Mouse (Mus musculus): ENCODE results near the gene Dvl2. TPM values are rescaled to one million over a fixed set of nuclear protein-coding genes. Genes with fewer than 3 reads are reported as not detected.

Dvl2 gene
- polyA plus RNA-seq, 1 experiment from 2014 or later, result 23.3 TPM

GRCm38 (mm10) chr11:69964650-69965270 lies 35.6 kb upstream of the Dvl2 start, which contains the start of gene Cldn7:
TSS of gene Cldn7 (plus strand) at chr11:69964779.
- Histone ChIP-seq H3K36me3 (ENCODE audit: control insufficient read depth, insufficient read depth, low read length) (peaks cover 4% of the 10 kb centered on the region; the same call in 1 of the 2 replicates), H3K27ac (ENCODE audit: low read depth, low read length) (no peak within 1 kb of the TSS; the same call in 1 of the 2 replicates), H3K9me3 (ENCODE audit: control insufficient read depth, low read length) (no peaks in the 10 kb centered on the region), H3K4me3 (ENCODE audit: low read depth, low read length) (peak within 1 kb of the TSS; percentile 44), H3K4me1 (replicated peaks; ENCODE audit: control insufficient read depth, insufficient read depth, low read length) (peaks cover 20% of the 10 kb centered on the region), H3K4me2 (peak within 1 kb of the TSS; percentile 81), H3K9ac (ENCODE audit: low read depth, low read length) (no peak within 1 kb of the TSS), H3K27me3 (replicated peaks; ENCODE audit: control insufficient read depth, insufficient read depth, low read length) (peaks cover 66% of the 10 kb centered on the region)
- DNase-seq (ENCODE audit: low spot score) (no peak), ATAC-seq (replicated peaks; ENCODE audit: low FRiP score) (no peak)
- WGBS, result 9% methylated on average over 24 of the region's 24 CpGs

DNA sequence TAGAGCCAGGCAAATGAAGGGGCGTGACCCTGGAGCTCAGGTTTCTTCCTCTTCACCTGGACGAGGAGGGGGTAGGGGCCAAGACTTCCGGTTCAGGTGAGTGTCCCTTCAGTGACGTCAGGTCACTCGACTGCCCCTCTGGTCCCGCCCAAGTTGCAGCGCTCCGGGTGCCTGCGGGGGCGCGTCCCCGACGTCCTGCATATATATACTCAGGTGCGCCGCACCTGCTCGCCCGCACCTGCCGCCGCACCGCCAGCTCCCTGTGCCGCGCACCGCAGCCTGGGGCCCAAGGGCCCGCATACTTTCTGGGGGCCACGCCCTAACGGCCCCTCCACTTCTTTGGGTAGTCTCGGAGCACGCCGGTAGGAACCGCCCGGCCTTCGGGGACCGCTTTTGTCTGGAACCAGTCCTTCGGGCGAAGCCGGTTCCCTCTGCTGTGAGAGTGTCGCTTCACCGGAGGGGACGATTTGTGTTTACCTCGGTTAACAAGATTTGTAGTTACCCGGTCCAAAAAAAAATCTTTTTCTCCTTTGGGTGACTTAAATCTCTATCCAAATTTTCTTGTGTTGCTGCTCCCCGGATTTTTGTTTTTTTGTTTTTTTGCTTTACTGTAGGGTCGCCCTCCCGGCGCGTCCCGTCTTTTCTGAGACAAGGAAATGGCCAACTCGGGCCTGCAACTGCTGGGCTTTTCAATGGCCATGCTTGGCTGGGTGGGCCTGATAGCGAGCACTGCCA lies 35.0 kb upstream of the Dvl2 start:
- Histone ChIP-seq H3K27ac (ENCODE audit: low read depth, low read length) (no peak overlapping the region), H3K9me3 (ENCODE audit: control insufficient read depth, low read length) (no peaks in the 10 kb centered on the region), H3K4me1 (replicated peaks; ENCODE audit: control insufficient read depth, insufficient read depth, low read length) (peaks cover 20% of the 10 kb centered on the region), H3K4me3 (ENCODE audit: low read depth, low read length) (peak overlapping the region; percentile 44), H3K9ac (ENCODE audit: low read depth, low read length) (no peak overlapping the region), H3K27me3 (replicated peaks; ENCODE audit: control insufficient read depth, insufficient read depth, low read length) (peaks cover 66% of the 10 kb centered on the region), H3K4me2 (peak overlapping the region; percentile 81), H3K36me3 (ENCODE audit: control insufficient read depth, insufficient read depth, low read length) (peaks cover 8% of the 10 kb centered on the region; the same call in 1 of the 2 replicates)
- DNase-seq (ENCODE audit: low spot score) (no peak), ATAC-seq (replicated peaks; ENCODE audit: low FRiP score) (no peak)
- WGBS, result 5% methylated on average over 49 of the region's 49 CpGs

- Histone ChIP-seq H3K27ac (ENCODE audit: low read depth, low read length) (no peak overlapping the region), H3K4me2 (peak overlapping the region; percentile 81), H3K4me1 (replicated peaks; ENCODE audit: control insufficient read depth, insufficient read depth, low read length) (peaks cover 20% of the 10 kb centered on the region), H3K27me3 (replicated peaks; ENCODE audit: control insufficient read depth, insufficient read depth, low read length) (peaks cover 66% of the 10 kb centered on the region), H3K9me3 (ENCODE audit: control insufficient read depth, low read length) (no peaks in the 10 kb centered on the region), H3K36me3 (ENCODE audit: control insufficient read depth, insufficient read depth, low read length) (peaks cover 9% of the 10 kb centered on the region; the same call in 1 of the 2 replicates), H3K4me3 (ENCODE audit: low read depth, low read length) (peak overlapping the region; percentile 44), H3K9ac (ENCODE audit: low read depth, low read length) (0 out of 2 replicates have a peak overlapping the region, but pooled peaks have one; percentile 35)
- 2% methylated on average over 59 of the region's 59 CpGs for WGBS
- ATAC-seq (replicated peaks; ENCODE audit: low FRiP score), result peak; percentile 60
- peak; percentile 69 for DNase-seq (ENCODE audit: low spot score)
Measured at GRCm38 (mm10) chr11:69966006-69966859, 34.2 kb upstream of the Dvl2 start.

DNA sequence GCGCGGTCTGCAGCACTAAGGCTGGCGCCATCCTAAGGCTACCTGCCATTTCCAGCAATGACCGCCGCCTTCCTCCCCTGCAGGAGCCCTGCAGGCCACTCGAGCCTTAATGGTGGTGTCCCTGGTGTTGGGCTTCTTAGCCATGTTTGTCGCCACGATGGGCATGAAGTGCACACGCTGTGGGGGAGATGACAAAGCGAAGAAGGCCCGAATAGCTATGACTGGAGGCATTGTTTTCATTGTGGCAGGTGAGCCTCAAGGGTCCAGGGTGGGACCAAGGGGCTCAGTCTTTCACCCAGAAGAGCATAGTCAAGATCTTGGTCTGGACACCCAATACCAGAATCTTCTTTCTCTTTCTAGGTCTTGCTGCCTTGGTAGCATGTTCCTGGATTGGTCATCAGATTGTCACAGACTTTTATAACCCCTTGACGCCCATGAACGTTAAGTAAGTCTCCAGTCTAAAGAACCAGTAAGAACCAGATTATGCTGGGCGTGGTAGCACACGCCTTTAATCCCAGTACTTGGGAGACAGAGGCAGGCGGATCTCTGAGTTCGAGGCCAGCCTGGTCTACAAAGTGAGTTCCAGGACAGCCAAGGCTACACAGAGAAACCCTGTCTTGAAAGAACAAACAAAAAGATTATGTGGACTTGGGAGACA lies 33.4 kb upstream of the Dvl2 start:
- H3K27me3 ChIP-seq (replicated peaks; ENCODE audit: control insufficient read depth, insufficient read depth, low read length), result peaks cover 61% of the 10 kb centered on the region
- peaks cover 13% of the 10 kb centered on the region; the same call in 1 of the 2 replicates for H3K36me3 ChIP-seq (ENCODE audit: control insufficient read depth, insufficient read depth, low read length)
- H3K4me2 ChIP-seq, result peak overlapping the region; percentile 81
- H3K4me3 ChIP-seq (ENCODE audit: low read depth, low read length), result peak overlapping the region; percentile 44
- DNase-seq (ENCODE audit: low spot score) (no peak), ATAC-seq (replicated peaks; ENCODE audit: low FRiP score) (no peak)
- no peak overlapping the region for H3K9ac ChIP-seq (ENCODE audit: low read depth, low read length)
- H3K27ac ChIP-seq (ENCODE audit: low read depth, low read length), result no peak overlapping the region
- H3K9me3 ChIP-seq (ENCODE audit: control insufficient read depth, low read length), result no peaks in the 10 kb centered on the region
- WGBS, result 35% methylated on average over 17 of the region's 17 CpGs
- peaks cover 20% of the 10 kb centered on the region for H3K4me1 ChIP-seq (replicated peaks; ENCODE audit: control insufficient read depth, insufficient read depth, low read length)

DNA sequence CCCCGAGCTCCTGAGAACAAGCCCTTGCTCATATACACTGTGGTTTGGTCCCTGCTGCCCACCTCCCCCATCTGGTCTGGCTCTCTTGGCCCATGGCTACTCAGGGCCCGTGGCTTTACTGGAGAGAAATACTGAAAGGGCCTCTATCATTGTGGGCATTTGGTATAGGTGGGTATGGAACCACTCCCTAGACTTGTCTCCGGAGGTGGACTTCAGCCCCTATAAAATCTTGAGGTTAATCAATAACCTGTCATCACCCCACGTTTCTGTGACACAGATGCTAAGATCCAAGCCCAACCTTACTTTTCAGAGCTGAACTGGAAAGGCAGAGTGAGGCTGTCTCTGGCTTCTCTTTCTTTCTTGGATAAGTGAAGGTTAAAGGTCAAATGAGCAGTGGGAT lies 31.6 kb upstream of the Dvl2 start:
- Histone ChIP-seq H3K27me3 (replicated peaks; ENCODE audit: control insufficient read depth, insufficient read depth, low read length) (peaks cover 43% of the 10 kb centered on the region), H3K9ac (ENCODE audit: low read depth, low read length) (no peak overlapping the region), H3K9me3 (ENCODE audit: control insufficient read depth, low read length) (no peaks in the 10 kb centered on the region), H3K36me3 (ENCODE audit: control insufficient read depth, insufficient read depth, low read length) (peaks cover 18% of the 10 kb centered on the region; the same call in 1 of the 2 replicates), H3K4me3 (ENCODE audit: low read depth, low read length) (no peak overlapping the region), H3K4me1 (replicated peaks; ENCODE audit: control insufficient read depth, insufficient read depth, low read length) (peaks cover 20% of the 10 kb centered on the region), H3K4me2 (no peak overlapping the region), H3K27ac (ENCODE audit: low read depth, low read length) (no peak overlapping the region)
- 75% methylated on average over 4 of the region's 4 CpGs for WGBS
- DNase-seq (ENCODE audit: low spot score) (no peak), ATAC-seq (replicated peaks; ENCODE audit: low FRiP score) (no peak)

DNA sequence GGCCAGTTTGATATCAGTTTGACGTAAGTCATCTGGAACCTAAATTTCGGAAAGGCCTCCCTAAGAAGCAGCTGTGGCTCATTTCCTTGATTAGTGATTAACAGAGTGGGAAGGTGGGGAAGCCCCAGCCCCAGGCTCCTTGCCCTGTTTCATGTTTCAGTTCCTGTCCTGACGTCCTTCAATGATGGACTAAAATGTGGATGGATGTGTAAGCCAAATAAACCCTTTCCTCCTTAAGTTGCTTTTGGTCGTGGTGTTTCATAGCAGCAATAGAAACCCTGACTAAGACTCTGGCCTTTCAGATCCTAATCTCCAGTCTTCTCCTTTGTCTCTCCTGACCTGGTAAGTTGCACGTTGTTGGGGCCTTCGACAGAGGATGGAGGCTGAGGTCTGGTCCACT lies 30.2 kb upstream of the Dvl2 start:
- peaks cover 30% of the 10 kb centered on the region; the same call in 1 of the 2 replicates for H3K36me3 ChIP-seq (ENCODE audit: control insufficient read depth, insufficient read depth, low read length)
- DNase-seq (ENCODE audit: low spot score), result no peak
- no peak overlapping the region for H3K4me3 ChIP-seq (ENCODE audit: low read depth, low read length)
- no peak for ATAC-seq (replicated peaks; ENCODE audit: low FRiP score)
- 75% methylated on average over 6 of the region's 6 CpGs for WGBS
- H3K9ac ChIP-seq (ENCODE audit: low read depth, low read length), result no peak overlapping the region
- H3K4me2 ChIP-seq, result no peak overlapping the region
- no peak overlapping the region for H3K27ac ChIP-seq (ENCODE audit: low read depth, low read length)
- peaks cover 19% of the 10 kb centered on the region for H3K4me1 ChIP-seq (replicated peaks; ENCODE audit: control insufficient read depth, insufficient read depth, low read length)
- H3K9me3 ChIP-seq (ENCODE audit: control insufficient read depth, low read length), result no peaks in the 10 kb centered on the region
- peaks cover 29% of the 10 kb centered on the region for H3K27me3 ChIP-seq (replicated peaks; ENCODE audit: control insufficient read depth, insufficient read depth, low read length)

- H3K4me3 ChIP-seq (ENCODE audit: low read depth, low read length), result no peak overlapping the region
- H3K36me3 ChIP-seq (ENCODE audit: control insufficient read depth, insufficient read depth, low read length), result peaks cover 30% of the 10 kb centered on the region; the same call in 1 of the 2 replicates
- H3K27me3 ChIP-seq (replicated peaks; ENCODE audit: control insufficient read depth, insufficient read depth, low read length), result peaks cover 23% of the 10 kb centered on the region
- H3K27ac ChIP-seq (ENCODE audit: low read depth, low read length), result no peak overlapping the region
- no peaks in the 10 kb centered on the region for H3K9me3 ChIP-seq (ENCODE audit: control insufficient read depth, low read length)
- ATAC-seq (replicated peaks; ENCODE audit: low FRiP score), result no peak
- 77% methylated on average over 3 of the region's 3 CpGs for WGBS
- H3K4me1 ChIP-seq (replicated peaks; ENCODE audit: control insufficient read depth, insufficient read depth, low read length), result peaks cover 13% of the 10 kb centered on the region
- DNase-seq (ENCODE audit: low spot score), result no peak
- H3K4me2 ChIP-seq, result no peak overlapping the region
- no peak overlapping the region for H3K9ac ChIP-seq (ENCODE audit: low read depth, low read length)
Measured at GRCm38 (mm10) chr11:69970775-69971174, 29.6 kb upstream of the Dvl2 start.

DNA sequence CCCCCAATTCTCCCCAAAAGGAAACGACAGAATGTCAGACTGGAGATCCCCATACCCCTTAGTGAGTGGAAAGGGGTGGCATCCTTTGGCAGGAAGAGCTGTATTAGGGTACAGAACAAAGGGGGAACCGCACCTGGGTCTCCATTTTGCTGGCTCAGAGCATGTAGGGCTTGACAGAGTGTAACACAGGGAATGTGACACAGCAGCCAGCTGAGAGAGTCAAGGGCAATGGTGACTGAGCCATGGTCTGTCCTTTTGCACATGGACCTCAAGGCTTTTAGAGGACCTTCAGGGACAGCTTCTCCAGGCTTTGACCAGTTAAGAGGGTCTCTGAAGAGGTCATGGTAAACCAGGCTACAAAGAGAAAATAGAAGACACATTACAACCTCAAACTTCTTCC lies 25.5 kb upstream of the Dvl2 start:
- no peaks in the 10 kb centered on the region for H3K27me3 ChIP-seq (replicated peaks; ENCODE audit: control insufficient read depth, insufficient read depth, low read length)
- H3K27ac ChIP-seq (ENCODE audit: low read depth, low read length), result no peak overlapping the region
- no peak overlapping the region for H3K4me3 ChIP-seq (ENCODE audit: low read depth, low read length)
- H3K4me2 ChIP-seq, result no peak overlapping the region
- no peaks in the 10 kb centered on the region for H3K9me3 ChIP-seq (ENCODE audit: control insufficient read depth, low read length)
- 90% methylated on average over 2 of the region's 2 CpGs for WGBS
- H3K4me1 ChIP-seq (replicated peaks; ENCODE audit: control insufficient read depth, insufficient read depth, low read length), result no peaks in the 10 kb centered on the region
- no peak overlapping the region for H3K9ac ChIP-seq (ENCODE audit: low read depth, low read length)
- ATAC-seq (replicated peaks; ENCODE audit: low FRiP score) (no peak), DNase-seq (ENCODE audit: low spot score) (no peak)
- peaks cover 37% of the 10 kb centered on the region for H3K36me3 ChIP-seq (ENCODE audit: control insufficient read depth, insufficient read depth, low read length)
